Mouse (Mus musculus): Measurements from ENCODE around the gene Olfr1183. TPM values are rescaled to one million over a fixed set of nuclear protein-coding genes. Genes with fewer than 3 reads are reported as not detected.
"Not testable (repeated sequence)": the region's sequence is repeated elsewhere in the genome, so short reads cannot be mapped to it uniquely, and the experiment has no call there.

Olfr1183 gene
- polyA plus RNA-seq (2015; fragmentation: Nextera tagmentation; extraction: Ambion mirVana) = not detected in 2 replicates

GRCm38 (mm10) chr2:88454567-88454966, at the start of gene Olfr1183:
Gene Olfr1183 (plus strand): TSS chr2:88454867.
- H3K27me3 ChIP-seq, ATAC-seq: not testable (repeated sequence)
- WGBS = 88% methylated on average over 1 of the region's 1 CpGs

GRCm38 (mm10) chr2:88406353-88406752, 48.3 kb upstream of the Olfr1183 start, which contains the start of gene Olfr1179:
Gene Olfr1179 (minus strand): TSS chr2:88406453.
- no peak within 1 kb of the TSS for H3K9ac ChIP-seq
- H3K36me3 ChIP-seq (ENCODE audit: poor library complexity, severe bottlenecking) = no peaks in the 10 kb centered on the region
- H3K4me2 ChIP-seq = no peak within 1 kb of the TSS
- no peaks in the 10 kb centered on the region for H3K4me1 ChIP-seq
- no peak within 1 kb of the TSS for H3K27ac ChIP-seq
- no peak for ATAC-seq
- WGBS = 94% methylated on average over 3 of the region's 3 CpGs
- no peaks in the 10 kb centered on the region for H3K27me3 ChIP-seq
- H3K9me3 ChIP-seq (replicated peaks) = no peaks in the 10 kb centered on the region
- H3K4me3 ChIP-seq = no peak within 1 kb of the TSS

More at GRCm38 (mm10) chr2:88454567-88454966, at the start of gene Olfr1183:
- H3K4me3 ChIP-seq; H3K4me2 ChIP-seq; H3K4me1 ChIP-seq; H3K9ac ChIP-seq; H3K9me3 ChIP-seq (replicated peaks); H3K27ac ChIP-seq; H3K36me3 ChIP-seq (ENCODE audit: poor library complexity, severe bottlenecking): not testable (repeated sequence)

- no peaks in the 10 kb centered on the region for H3K4me1 ChIP-seq
- no peak within 1 kb of the TSS for H3K4me2 ChIP-seq
- H3K9me3 ChIP-seq (replicated peaks) = no peaks in the 10 kb centered on the region
- H3K27ac ChIP-seq = no peak within 1 kb of the TSS
- H3K9ac ChIP-seq = no peak within 1 kb of the TSS
- no peak for ATAC-seq
- no peaks in the 10 kb centered on the region for H3K27me3 ChIP-seq
- WGBS = 90% methylated on average over 2 of the region's 2 CpGs
- H3K4me3 ChIP-seq = no peak within 1 kb of the TSS
- no peaks in the 10 kb centered on the region for H3K36me3 ChIP-seq (ENCODE audit: poor library complexity, severe bottlenecking)
These were observed 35.6 kb upstream of the Olfr1183 start, which contains the start of gene Olfr1180 for GRCm38 (mm10) chr2:88419051-88419450. Gene Olfr1180 (minus strand): TSS chr2:88419151.

- H3K4me2 ChIP-seq = no peak within 1 kb of the TSS
- WGBS = 92% methylated on average over 1 of the region's 1 CpGs
- no peak within 1 kb of the TSS for H3K9ac ChIP-seq
- no peaks in the 10 kb centered on the region for H3K9me3 ChIP-seq (replicated peaks)
- no peak within 1 kb of the TSS for H3K27ac ChIP-seq
- no peak within 1 kb of the TSS for H3K4me3 ChIP-seq
- no peak for ATAC-seq
- no peaks in the 10 kb centered on the region for H3K4me1 ChIP-seq
- no peaks in the 10 kb centered on the region for H3K27me3 ChIP-seq
- no peaks in the 10 kb centered on the region for H3K36me3 ChIP-seq (ENCODE audit: poor library complexity, severe bottlenecking)
These were observed 28.6 kb upstream of the Olfr1183 start, which contains the start of gene Olfr1181 for GRCm38 (mm10) chr2:88426071-88426470. Gene Olfr1181 (minus strand): TSS chr2:88426171.

- H3K4me1 ChIP-seq = no peaks in the 10 kb centered on the region
- no peaks in the 10 kb centered on the region for H3K27me3 ChIP-seq
- no peak for ATAC-seq
- no peak within 1 kb of the TSS for H3K9ac ChIP-seq
- no peak within 1 kb of the TSS for H3K4me3 ChIP-seq
- H3K36me3 ChIP-seq (ENCODE audit: poor library complexity, severe bottlenecking) = no peaks in the 10 kb centered on the region
- H3K4me2 ChIP-seq = no peak within 1 kb of the TSS
- 90% methylated on average over 1 of the region's 1 CpGs for WGBS
- H3K27ac ChIP-seq = no peak within 1 kb of the TSS
- H3K9me3 ChIP-seq (replicated peaks) = no peaks in the 10 kb centered on the region
These were observed 5.6 kb upstream of the Olfr1183 start, which contains the start of gene Gm13757 for GRCm38 (mm10) chr2:88449031-88449430. Gene Gm13757 (minus strand): TSS chr2:88449131.

GRCm38 (mm10) chr2:88483298-88483697, 28.6 kb downstream of the Olfr1183 start, which contains the start of gene Olfr1184:
Gene Olfr1184 (plus strand): TSS chr2:88483598.
- Histone ChIP-seq H3K9me3 (replicated peaks) (no peaks in the 10 kb centered on the region), H3K4me3 (no peak within 1 kb of the TSS), H3K9ac (no peak within 1 kb of the TSS), H3K4me1 (no peaks in the 10 kb centered on the region), H3K36me3 (ENCODE audit: poor library complexity, severe bottlenecking) (no peaks in the 10 kb centered on the region), H3K27me3 (no peaks in the 10 kb centered on the region), H3K27ac (no peak within 1 kb of the TSS), H3K4me2 (no peak within 1 kb of the TSS)
- no peak for ATAC-seq
- WGBS = 90% methylated on average over 2 of the region's 2 CpGs

GRCm38 (mm10) chr2:88493020-88493419, 38.4 kb downstream of the Olfr1183 start, which contains the start of gene Olfr1185-ps1:
Gene Olfr1185-ps1 (plus strand): TSS chr2:88493320.
- no peak within 1 kb of the TSS for H3K4me2 ChIP-seq
- no peaks in the 10 kb centered on the region for H3K27me3 ChIP-seq
- no peaks in the 10 kb centered on the region for H3K4me1 ChIP-seq
- H3K4me3 ChIP-seq = no peak within 1 kb of the TSS
- no peak within 1 kb of the TSS for H3K9ac ChIP-seq
- H3K9me3 ChIP-seq (replicated peaks) = no peaks in the 10 kb centered on the region
- 76% methylated on average over 2 of the region's 2 CpGs for WGBS
- H3K36me3 ChIP-seq (ENCODE audit: poor library complexity, severe bottlenecking) = no peaks in the 10 kb centered on the region
- no peak within 1 kb of the TSS for H3K27ac ChIP-seq
- no peak for ATAC-seq

GRCm38 (mm10) chr2:88518251-88518650, 63.6 kb downstream of the Olfr1183 start, which contains the start of gene Olfr1186:
Gene Olfr1186 (plus strand): TSS chr2:88518551.
- no peaks in the 10 kb centered on the region for H3K27me3 ChIP-seq
- H3K4me3 ChIP-seq = no peak within 1 kb of the TSS
- H3K4me2 ChIP-seq = no peak within 1 kb of the TSS
- H3K9me3 ChIP-seq (replicated peaks) = no peaks in the 10 kb centered on the region
- H3K27ac ChIP-seq = no peak within 1 kb of the TSS
- H3K9ac ChIP-seq = no peak within 1 kb of the TSS
- no peaks in the 10 kb centered on the region for H3K36me3 ChIP-seq (ENCODE audit: poor library complexity, severe bottlenecking)
- no peak for ATAC-seq
- WGBS = 87% methylated on average over 2 of the region's 2 CpGs
- H3K4me1 ChIP-seq = no peaks in the 10 kb centered on the region

Other genes with a start within 250 kb of the Olfr1183 start
- not detected in 2 replicates for gene Olfr1170, start 226.5 kb upstream of the Olfr1183 start, polyA plus RNA-seq (2015; fragmentation: Nextera tagmentation; extraction: Ambion mirVana)
- gene Olfr1173, start 175.0 kb upstream of the Olfr1183 start, polyA plus RNA-seq (2015; fragmentation: Nextera tagmentation; extraction: Ambion mirVana) = not detected in 2 replicates
- gene Olfr1174-ps, start 139.7 kb upstream of the Olfr1183 start, polyA plus RNA-seq (2015; fragmentation: Nextera tagmentation; extraction: Ambion mirVana) = not detected in 2 replicates
- gene Olfr1175-ps, start 127.7 kb upstream of the Olfr1183 start, polyA plus RNA-seq (2015; fragmentation: Nextera tagmentation; extraction: Ambion mirVana) = not detected in 2 replicates
- not detected in 2 replicates for gene Olfr1176, start 118.1 kb upstream of the Olfr1183 start, polyA plus RNA-seq (2015; fragmentation: Nextera tagmentation; extraction: Ambion mirVana)
- gene Olfr1177-ps, start 108.4 kb upstream of the Olfr1183 start, polyA plus RNA-seq (2015; fragmentation: Nextera tagmentation; extraction: Ambion mirVana) = not detected in 2 replicates
- not detected in 2 replicates for gene Olfr1178, start 67.8 kb upstream of the Olfr1183 start, polyA plus RNA-seq (2015; fragmentation: Nextera tagmentation; extraction: Ambion mirVana)
- gene Olfr1179, start 48.4 kb upstream of the Olfr1183 start, polyA plus RNA-seq (2015; fragmentation: Nextera tagmentation; extraction: Ambion mirVana) = not detected in 2 replicates
- not detected in 2 replicates for gene Olfr1180, start 35.7 kb upstream of the Olfr1183 start, polyA plus RNA-seq (2015; fragmentation: Nextera tagmentation; extraction: Ambion mirVana)
- not detected in 2 replicates for gene Olfr1181, start 28.7 kb upstream of the Olfr1183 start, polyA plus RNA-seq (2015; fragmentation: Nextera tagmentation; extraction: Ambion mirVana)
- not detected in 2 replicates for gene Gm13757, start 5.7 kb upstream of the Olfr1183 start, polyA plus RNA-seq (2015; fragmentation: Nextera tagmentation; extraction: Ambion mirVana)
- not detected in 2 replicates for gene Olfr1184, start 28.7 kb downstream of the Olfr1183 start, polyA plus RNA-seq (2015; fragmentation: Nextera tagmentation; extraction: Ambion mirVana)
- not detected in 2 replicates for gene Olfr1185-ps1, start 38.5 kb downstream of the Olfr1183 start, polyA plus RNA-seq (2015; fragmentation: Nextera tagmentation; extraction: Ambion mirVana)
- gene Olfr1186, start 63.7 kb downstream of the Olfr1183 start, polyA plus RNA-seq (2015; fragmentation: Nextera tagmentation; extraction: Ambion mirVana) = not detected in 2 replicates
- gene Olfr1188, start 102.1 kb downstream of the Olfr1183 start, polyA plus RNA-seq (2015; fragmentation: Nextera tagmentation; extraction: Ambion mirVana) = not detected in 2 replicates
- not detected in 2 replicates for gene Olfr1189, start 131.6 kb downstream of the Olfr1183 start, polyA plus RNA-seq (2015; fragmentation: Nextera tagmentation; extraction: Ambion mirVana)
- gene Olfr1191-ps1, start 185.7 kb downstream of the Olfr1183 start, polyA plus RNA-seq (2015; fragmentation: Nextera tagmentation; extraction: Ambion mirVana) = not detected in 2 replicates
- not detected in 2 replicates for gene Olfr1192-ps1, start 193.6 kb downstream of the Olfr1183 start, polyA plus RNA-seq (2015; fragmentation: Nextera tagmentation; extraction: Ambion mirVana)
- gene Olfr1193, start 220.8 kb downstream of the Olfr1183 start, polyA plus RNA-seq (2015; fragmentation: Nextera tagmentation; extraction: Ambion mirVana) = not detected in 2 replicates
- not detected in 2 replicates for gene Olfr1195, start 234.3 kb downstream of the Olfr1183 start, polyA plus RNA-seq (2015; fragmentation: Nextera tagmentation; extraction: Ambion mirVana)
- not detected in 2 replicates for gene Olfr1196, start 249.7 kb downstream of the Olfr1183 start, polyA plus RNA-seq (2015; fragmentation: Nextera tagmentation; extraction: Ambion mirVana)